In genomic region chr7:99454044-99454443, GRCm38 (mm10) we compare ENCODE assay signal across 27 mouse cellular contexts. TPM values are rescaled to one million over a fixed set of nuclear protein-coding genes. Genes with fewer than 3 reads are reported as not detected.
"Had no signal": no experiment of that assay in that cellular context is flagged by ENCODE, and none has a peak within 500 bp of the region (broad histone marks: within the 10 kb centered on the region; RNA-seq: fewer than 3 reads in every experiment).

No protein-coding gene starts in this region.

- H3K27ac ChIP-seq: gastrocnemius, adult 2 months; hindbrain, embryonic 13.5 days; intestine, embryonic 15.5 days; layer of hippocampus, adult 2 months; left cerebral cortex, adult 2 months; limb, embryonic 13.5 days; limb, embryonic 15.5 days; liver, embryonic 12.5 days; liver, embryonic 14.5 days had no signal

- H3K9me3 ChIP-seq: heart, embryonic 10.5 days; heart, embryonic 12.5 days; hindbrain, embryonic 13.5 days; intestine, embryonic 15.5 days; limb, embryonic 13.5 days; limb, embryonic 15.5 days; liver, embryonic 12.5 days had no signal

- H3K4me1 ChIP-seq: intestine, embryonic 15.5 days; limb, embryonic 13.5 days; limb, embryonic 15.5 days had no signal

- DNase-seq: gastrocnemius, adult 2 months; gastrocnemius, postnatal 10 days; gastrocnemius, postnatal 25 days; heart, adult 18-20 months; heart, postnatal 10 days; heart, postnatal 4 days; kidney, adult 9 months; kidney, postnatal 14 days; kidney, postnatal 36 days; lung, adult 18-20 months had no signal

- H3K4me3 ChIP-seq: gastrocnemius, adult 2 months; heart, embryonic 10.5 days; heart, embryonic 12.5 days; hindbrain, embryonic 13.5 days; intestine, embryonic 15.5 days; layer of hippocampus, adult 2 months; left cerebral cortex, adult 2 months; limb, embryonic 13.5 days; limb, embryonic 15.5 days; liver, embryonic 12.5 days had no signal

- ATAC-seq: hindbrain, embryonic 16.5 days; inflammation-experienced regulatory T-cells, adult 6 months; intestine, embryonic 15.5 days; intestine, postnatal 0 days; liver, embryonic 12.5 days had no signal

- H3K9ac ChIP-seq: heart, embryonic 12.5 days; hindbrain, embryonic 13.5 days; intestine, embryonic 15.5 days; limb, embryonic 13.5 days; limb, embryonic 15.5 days; liver, embryonic 12.5 days; liver, embryonic 14.5 days had no signal

- H3K4me2 ChIP-seq: heart, embryonic 12.5 days; hindbrain, embryonic 13.5 days; intestine, embryonic 15.5 days; limb, embryonic 13.5 days; limb, embryonic 15.5 days; liver, embryonic 12.5 days had no signal

- H3K36me3 ChIP-seq: limb, embryonic 13.5 days; liver, embryonic 12.5 days had no signal

- H3K27me3 ChIP-seq: heart, embryonic 12.5 days; hindbrain, embryonic 13.5 days; intestine, embryonic 15.5 days; limb, embryonic 13.5 days; limb, embryonic 15.5 days had no signal

RNA-seq across cellular contexts. Expression of gene Klhl35, which starts 11.8 kb away (rescaled TPM):
- total RNA-seq: gastrocnemius, adult 2 months; gastrocnemius, postnatal 25 days; heart, adult 18-20 months; heart, adult 8-10 months; heart, postnatal 25 days; liver, adult 2 months had no signal
- polyA plus RNA-seq: liver, embryonic 16.5 days had no signal
